Mouse (Mus musculus) urinary bladder, adult 18-20 months (tissue): ENCODE measurements at regions not wholly inside any gene's neighbourhood (a gene's known extent, or its start where the extent isn't known, plus 50 kb on each side); places are given as distances from the start of the nearest gene placed in this dataset.
A peak's percentile ranks its signal among the peaks of the same experiment; 100 is the strongest.

ENCODE experiments used
- DNase-seq, 2 experiments: peaks; one replicate each; pipeline ENCODE4 v3.0.0; 2022; ENCODE audit warnings: low spot score in 2 of 2, mixed read lengths in 2 of 2

DNA sequence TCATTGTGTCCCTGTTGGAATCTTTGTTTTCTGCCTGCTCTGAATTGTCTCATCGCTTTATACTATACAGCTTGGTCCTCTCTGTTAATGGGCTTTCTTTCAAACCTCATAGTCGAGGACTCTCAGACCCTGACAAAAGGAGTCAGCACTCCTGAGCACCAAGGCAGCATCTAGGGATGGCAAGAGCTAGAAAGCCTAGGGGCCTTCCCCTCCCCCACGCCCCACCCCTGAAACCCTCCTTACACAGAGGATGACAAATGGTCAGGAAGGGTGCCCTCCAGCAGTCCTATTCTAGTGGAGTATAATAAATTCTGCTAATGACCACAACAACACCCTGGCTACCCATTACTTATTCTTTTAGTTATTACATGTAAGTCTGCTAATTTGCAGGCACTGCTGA, 74.4 kb downstream of the Tbx19 start:
- no peak for DNase-seq

DNA sequence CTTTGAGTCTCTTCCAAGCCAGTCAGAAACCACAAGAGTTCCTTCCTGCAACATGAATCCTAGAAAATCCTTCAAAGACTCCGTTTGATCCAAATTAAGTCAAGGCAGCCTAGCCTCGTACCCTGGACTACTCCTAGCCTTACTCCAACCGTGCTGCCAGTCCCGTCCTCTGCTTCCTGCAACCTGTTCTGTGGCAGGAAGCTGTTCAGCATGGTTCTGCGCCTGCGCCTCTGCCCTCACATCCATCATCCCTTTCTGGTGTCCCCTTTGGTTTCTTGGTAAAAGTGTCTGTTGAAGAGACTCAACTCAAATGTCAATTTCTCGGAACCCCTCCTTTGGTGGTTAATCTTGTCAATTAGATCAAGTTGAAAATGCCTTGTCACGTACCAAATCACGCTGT, 75.8 kb downstream of the Tbx19 start:
- no peak for DNase-seq

DNA sequence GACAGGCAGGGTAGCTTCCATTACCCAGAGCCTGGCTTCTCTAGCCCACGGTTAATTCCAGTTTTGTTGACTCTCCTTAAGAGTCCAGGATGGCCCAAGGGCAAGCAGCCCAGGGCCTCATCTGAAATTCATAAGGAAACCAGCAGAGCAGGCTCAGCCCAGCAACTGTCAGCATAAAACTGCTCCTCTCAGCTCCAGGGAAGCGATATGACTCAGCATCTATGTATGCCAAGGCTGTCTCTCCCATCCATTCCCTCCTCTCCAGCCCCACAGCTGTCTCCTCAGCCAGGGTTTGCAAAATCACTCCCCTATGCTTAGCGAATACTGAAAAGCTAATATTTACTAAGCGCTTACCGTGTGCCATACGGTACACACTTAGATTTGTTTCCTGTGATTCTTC, 76.4 kb downstream of the Tbx19 start:
- DNase-seq = peak; percentile 8 to 52

DNA sequence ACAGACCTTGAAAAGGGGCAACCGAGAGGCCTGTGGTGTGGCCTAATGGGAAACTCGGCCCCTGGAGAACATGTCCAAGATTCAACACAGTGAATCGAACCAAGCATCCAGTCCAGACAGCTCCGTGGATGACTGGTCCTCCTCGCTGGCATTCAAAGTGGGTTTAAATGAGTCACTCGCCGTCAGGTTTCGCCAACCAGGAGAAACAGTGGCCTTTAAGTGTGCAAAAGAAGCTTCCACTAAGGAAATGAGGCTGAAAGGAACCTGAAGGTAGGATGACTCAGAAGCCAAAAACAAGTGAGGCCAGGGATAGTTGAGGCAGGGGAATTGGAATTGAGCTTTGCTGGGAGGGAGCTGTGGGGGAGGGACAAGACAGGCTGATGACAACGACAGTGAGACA, 80.2 kb downstream of the Tbx19 start:
- DNase-seq = no peak

DNA sequence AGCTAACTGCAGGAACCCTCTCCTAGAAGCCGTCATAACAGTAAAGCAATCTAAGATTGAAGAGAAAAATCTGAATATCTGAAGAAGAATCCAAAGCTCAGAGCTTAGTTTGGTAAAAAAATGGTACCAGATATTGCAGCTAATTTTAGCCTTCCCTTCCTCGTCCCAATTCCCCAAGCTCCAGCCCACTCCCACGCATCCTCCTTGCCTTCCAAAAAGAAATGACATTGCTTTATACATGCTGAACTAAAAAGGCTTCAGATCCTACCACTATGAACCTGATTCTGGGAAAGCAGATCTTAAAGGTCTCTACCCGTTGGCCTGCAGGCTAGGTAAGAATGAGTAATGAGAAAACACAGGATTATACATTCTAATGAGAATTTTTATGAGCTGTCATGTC, 83.3 kb downstream of the Tbx19 start:
- no peak for DNase-seq

GRCm38 (mm10) chr1:165075301-165076082, 85.1 kb downstream of the Tbx19 start:
- DNase-seq = peak in 1 of 2 experiments; percentile 30

DNA sequence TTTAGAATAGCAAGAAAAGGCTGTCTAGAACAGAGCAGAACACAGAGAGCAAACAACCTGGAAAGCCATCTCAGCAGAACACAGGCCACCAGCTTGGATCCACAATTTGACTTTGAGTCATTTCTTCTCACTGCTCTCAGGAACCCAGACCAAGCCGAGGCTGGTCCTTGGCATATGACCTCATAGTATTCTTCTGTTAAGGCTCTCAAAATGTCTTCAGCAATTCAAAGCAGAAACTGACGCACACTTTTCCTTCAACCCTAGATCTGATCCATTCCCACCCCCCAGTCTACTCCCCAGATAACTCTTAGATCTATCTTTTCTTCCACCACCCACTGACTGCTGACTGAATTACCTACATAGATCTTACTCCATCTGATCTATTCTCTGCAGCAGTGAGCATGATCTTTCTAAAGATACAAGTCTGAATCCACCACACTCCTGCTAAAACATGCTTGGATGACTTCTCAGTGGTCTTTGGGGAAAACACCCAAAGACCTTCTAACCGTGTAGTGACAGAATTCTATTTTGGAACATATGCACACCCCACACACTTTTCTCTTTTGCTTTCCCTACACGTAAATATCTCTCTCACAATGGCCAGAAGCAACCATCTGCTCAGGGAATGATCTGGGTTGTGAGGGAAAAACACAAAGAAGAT, 88.6 kb downstream of the Tbx19 start:
- DNase-seq = no peak

DNA sequence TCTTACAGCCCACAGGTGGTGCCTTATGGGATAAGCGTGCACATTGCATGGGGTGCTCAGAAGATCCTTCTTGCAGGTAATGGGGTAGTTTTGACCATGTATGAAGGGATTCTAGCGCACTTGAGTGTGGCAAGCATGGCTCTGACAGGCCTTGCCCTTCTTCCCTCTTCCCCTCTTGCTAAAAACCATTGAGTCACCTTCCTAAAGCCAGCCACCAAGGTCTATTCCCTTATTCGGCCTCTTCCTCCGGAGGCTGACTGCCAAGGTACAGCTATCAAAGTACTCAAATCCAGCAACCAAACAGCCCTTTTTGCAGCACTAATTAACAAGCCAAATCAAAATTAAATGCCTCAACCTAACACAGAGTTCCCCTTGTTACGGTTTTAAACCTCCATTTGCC, 95.6 kb downstream of the Tbx19 start:
- no peak for DNase-seq

DNA sequence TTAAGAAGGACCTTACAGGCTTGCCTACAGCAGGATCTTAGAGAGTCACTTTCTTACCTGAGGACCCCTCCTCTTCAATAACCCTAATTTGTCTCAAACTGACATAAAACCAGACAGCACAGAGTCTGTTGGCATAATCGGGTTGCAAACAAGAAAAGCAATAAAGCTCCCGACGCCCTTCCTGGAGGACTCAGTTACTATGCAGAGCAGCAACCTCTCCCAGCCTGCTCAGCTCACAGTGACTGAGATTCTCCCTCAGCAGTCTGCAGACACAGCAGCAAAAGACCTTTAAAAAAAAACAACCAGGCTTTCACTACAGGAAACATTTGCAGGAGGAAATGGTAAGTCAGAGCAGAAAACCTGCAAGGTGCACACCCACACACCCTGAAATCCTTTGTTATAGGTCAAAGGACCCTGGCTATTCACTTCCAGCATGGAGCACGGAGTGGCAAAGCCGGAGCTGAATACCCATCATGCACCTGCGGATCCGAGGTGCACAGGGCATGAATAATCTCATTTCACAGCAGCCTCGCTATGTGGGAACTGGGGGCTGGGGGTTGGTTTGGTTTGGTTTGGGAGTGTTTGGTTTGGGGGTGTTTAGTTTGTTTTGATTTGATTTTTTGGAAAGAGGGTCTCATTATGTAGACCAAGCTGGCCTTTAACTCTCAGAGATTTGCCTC, 97.6 kb downstream of the Tbx19 start:
- no peak for DNase-seq

DNA sequence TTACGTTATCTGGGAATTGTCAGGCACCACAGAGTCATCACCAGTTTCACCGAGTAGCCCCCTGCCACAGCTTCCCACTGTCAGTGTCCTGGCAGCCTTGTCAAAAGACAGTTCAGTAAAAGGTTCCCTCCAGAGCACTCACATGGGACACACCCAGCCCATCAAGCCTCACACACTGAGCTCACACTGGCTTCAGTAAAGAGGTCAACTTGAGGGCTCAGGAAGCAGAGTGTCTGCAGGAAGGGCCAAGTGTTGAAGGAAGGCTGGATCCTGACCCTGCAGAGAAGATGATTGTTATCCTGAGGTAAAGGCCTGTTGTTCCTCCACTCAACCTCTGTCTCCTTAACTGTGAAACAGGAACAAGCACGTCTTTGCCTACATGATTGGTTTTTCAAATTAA, 99.2 kb downstream of the Tbx19 start:
- DNase-seq = no peak

- DNase-seq = no peak
These were observed 106.3 kb downstream of the Tbx19 start for GRCm38 (mm10) chr1:165054245-165054644.

- no peak for DNase-seq
These were observed 109.3 kb downstream of the Tbx19 start for GRCm38 (mm10) chr1:165051294-165051693.

DNA sequence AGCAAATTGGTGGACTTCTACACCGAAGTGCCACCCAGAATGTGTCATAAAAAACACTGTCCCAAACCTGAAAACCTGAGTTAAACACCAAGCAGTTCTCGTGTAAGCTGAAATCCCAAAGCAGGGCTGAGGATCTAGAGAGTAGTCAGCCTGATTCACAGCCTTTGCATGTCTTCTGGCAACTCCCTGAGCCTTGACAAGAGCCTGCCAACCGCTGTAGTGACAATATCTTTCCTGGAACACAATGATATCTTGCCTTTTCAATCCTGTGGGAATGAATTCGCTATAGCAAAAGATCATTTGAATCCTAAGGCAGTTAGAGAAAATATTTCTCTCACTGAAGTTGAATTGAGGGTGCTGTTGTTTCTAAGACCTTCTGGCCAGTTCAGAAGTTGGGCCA, 110.4 kb downstream of the Tbx19 start:
- no peak for DNase-seq

DNA sequence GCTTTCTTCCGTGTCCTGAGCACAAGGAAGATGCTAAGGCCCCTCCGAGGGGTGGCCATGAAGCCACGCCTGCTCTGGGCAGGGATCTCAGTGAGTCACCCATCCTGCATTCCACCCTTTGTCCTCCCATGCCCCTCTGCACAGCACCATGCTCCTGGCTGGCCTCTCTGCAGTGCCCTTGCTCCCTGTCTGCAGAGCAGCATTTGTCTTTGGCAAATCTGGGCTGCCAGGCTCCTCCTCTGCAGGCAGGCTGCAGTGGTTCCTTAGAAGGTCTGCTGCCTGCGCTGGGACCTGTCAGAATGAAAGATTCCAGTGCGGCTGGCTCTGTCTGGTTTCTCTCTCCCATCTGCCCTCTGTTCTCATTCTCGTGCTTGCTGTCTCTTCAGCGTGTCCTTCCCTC, 111.3 kb upstream of the Xcl1 start:
- DNase-seq = peak; percentile 32 to 37

GRCm38 (mm10) chr1:165046056-165046455, 110.7 kb upstream of the Xcl1 start:
- peak; percentile 21 to 61 for DNase-seq

DNA sequence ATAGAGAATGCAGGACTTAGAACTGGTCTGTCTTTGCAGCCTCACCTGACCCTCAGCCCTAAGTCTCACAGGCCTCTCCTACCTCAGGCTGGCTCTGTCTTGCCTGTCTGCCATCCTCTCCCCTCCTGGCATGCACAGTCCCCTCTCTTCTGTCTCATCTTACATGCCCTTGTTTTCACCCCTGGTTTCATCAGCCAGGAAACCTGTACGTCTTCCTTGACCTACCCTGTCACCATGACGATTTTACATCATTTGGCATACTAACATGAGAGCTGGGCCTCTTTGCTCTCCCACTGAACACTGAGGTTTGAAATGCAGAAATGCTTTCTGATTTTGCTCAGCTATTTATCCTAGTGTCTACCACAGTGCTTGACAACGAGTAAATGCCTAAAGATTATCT, 108.0 kb upstream of the Xcl1 start:
- DNase-seq = no peak

DNA sequence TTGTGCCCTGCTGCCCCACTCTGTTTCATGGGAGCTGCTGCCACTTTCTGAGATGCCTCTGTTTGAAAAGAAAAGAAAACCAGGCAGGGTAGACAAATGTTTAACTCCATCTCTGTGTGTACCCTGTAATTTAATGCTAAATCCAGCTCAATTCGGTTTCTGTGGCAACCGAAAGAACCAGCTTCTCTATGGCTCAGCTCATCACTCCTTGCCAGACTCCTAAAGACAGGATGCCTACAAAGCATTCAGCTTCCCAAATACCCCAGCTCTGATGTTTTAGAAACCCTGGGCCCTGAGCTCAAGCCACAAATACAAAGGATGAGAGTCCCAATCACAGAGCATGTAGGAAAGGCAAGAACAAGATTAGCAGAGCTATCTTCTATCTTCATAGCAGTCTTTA, 106.8 kb upstream of the Xcl1 start:
- no peak for DNase-seq

DNA sequence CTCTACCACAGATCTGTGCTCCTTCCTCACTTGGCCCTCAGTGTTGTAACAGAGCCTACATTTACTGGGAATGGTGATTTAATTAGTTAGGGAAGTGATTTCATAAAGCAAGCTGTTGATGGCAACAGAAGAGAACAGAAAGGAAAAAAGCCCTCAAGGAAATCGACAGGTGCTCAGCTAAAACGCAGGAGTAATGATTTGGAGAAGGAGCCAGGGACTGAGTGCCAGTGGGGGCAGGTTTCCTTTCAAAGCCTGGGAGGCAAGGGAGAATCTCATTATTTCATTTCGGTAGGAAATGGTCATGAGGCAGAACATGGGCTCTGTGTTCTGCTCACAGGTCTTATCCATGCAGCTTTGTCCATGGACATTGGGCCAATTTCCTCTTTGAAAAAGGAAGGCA, 101.3 kb upstream of the Xcl1 start:
- DNase-seq = no peak

DNA sequence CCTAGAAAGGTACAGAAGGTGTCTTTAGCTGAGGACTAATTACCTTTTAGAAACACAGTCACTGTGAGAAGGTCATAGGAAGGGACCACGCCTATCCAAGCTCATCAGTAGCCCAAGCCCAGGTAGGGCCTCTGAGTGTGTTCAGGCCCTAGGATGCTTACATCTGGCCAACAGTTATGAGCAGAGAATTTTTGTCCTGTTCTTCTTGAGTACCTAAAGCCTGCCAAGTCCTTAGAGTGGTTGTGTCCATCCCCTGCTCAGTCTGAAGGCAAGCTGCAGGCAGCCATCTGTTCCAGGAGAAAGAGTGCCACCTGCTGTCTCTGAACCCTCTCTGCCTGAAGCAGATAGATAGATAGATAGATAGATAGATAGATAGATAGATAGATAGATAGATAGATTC, 100.3 kb upstream of the Xcl1 start:
- DNase-seq = no peak

DNA sequence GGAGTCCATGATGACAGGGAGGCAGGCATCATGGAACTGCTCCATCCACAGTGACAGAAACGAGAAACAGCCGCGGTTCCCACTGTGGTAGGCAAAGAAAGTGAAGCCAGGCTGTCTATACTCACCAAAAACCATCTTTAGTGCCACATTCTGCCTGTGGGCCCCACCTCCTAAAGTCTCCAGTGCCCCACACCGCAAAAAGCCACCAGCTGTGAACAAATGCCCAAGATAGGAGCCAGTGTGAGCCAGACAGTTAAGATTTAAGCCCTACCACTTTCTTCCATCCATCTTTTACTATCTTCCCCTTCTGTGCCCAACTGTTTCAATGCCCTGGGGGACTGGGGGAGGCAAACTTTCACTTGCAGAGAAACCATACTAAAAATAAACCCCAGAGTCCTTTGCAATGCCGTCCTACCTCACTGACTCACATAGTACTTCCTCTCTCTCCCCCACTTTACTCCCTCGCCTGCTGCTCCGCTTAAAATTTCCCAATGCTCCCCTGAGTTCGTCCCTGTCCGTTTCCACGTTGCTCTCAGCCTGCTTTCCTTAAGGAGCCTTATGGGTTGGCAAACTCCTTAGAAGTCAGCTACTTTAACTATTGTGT, 85.7 kb upstream of the Xcl1 start:
- DNase-seq = no peak

DNA sequence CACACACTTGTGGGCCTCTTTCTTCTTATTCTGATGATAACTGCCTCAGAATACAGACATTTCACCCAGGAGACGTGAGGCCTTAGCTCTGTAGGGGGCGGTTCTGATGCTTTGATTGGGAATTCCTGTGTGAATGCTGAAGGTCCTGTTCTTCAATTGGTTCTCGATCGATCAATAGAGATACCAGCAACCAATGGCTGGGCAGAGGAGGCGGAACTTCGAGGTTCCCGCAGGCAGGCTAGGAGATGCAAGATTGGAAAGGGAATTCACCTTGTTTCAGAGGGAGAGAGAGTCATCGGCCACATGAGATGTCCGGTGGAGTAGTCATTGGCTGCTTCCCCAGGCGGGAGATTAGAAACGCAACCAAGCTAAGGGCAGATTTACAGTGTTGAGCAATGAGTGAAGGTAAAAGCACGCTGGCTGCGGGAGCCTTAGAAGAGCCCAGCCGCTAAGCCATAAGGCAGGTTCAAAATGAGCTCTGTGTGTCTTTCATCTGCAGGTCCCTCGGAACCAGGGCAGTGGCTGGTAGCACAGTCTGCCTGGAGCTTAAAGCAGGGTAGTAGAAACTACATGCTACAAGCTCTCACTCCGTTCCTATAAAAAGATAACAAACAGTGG, 83.5 kb upstream of the Xcl1 start:
- DNase-seq = no peak

GRCm38 (mm10) chr1:165018236-165018635, 82.9 kb upstream of the Xcl1 start:
- DNase-seq = no peak
